Mouse (Mus musculus) ES-Bruce4 (cell line): ENCODE data around the gene Ints13.

Experiments used
- EP300 ChIP-seq: IDR thresholded peaks from 2 replicates; pipeline ENCODE4 v1.6.1; 2011; ENCODE audit warnings: low read depth, low read length; ENCODE audit not compliant: insufficient read depth
- POLR2A ChIP-seq: IDR thresholded peaks from one replicate; pipeline ENCODE4 v1.8.1; 2011; ENCODE audit warnings: low read length; ENCODE audit not compliant: insufficient read depth

- no peak for TF ChIP-seq EP300
- no peak for TF ChIP-seq POLR2A
These were observed 56.0 kb downstream of the Ints13 start for GRCm38 (mm10) chr6:146521456-146522245.
